Mouse (Mus musculus) embryo, embryonic 11 days (tissue): ENCODE measurements around the gene Hist1h3f.
A peak's percentile ranks its signal among the peaks of the same experiment; 100 is the strongest.
"Not testable (repeated sequence)": the region's sequence is repeated elsewhere in the genome, so short reads cannot be mapped to it uniquely, and the experiment has no call there.

Experiments used
- DNase-seq: peaks from one replicate; pipeline ENCODE4 v3.0.0-alpha.2; 2015

The Hist1h3f gene

GRCm38 (mm10) chr13:23585442-23586098, 41.7 kb downstream of the Hist1h3f start:
- peak; percentile 92 for DNase-seq

GRCm38 (mm10) chr13:23586099-23586939, 42.5 kb downstream of the Hist1h3f start:
- DNase-seq, result peak; percentile 60

GRCm38 (mm10) chr13:23586940-23587225, 43.0 kb downstream of the Hist1h3f start:
- peak; percentile 47 for DNase-seq

DNA sequence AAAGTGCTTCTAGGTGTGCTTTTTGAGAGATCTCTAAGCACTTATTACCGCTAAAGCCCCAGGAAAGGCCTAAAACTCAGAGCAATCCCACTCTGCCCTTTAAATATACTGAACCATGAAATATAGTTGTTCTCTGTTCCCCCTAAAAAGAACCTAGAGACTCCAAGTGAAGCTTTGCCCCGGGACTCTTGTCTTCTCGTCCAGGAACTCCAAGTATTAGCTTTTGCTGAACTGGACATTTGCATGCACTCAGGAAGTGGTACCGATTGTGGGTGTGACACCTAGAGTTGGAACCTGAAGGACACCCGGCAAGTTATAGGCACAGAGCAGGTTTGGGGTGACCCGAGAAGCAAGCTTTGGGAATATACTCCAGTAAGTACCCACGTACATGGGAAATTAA, 47.4 kb downstream of the Hist1h3f start:
- no peak for DNase-seq

DNA sequence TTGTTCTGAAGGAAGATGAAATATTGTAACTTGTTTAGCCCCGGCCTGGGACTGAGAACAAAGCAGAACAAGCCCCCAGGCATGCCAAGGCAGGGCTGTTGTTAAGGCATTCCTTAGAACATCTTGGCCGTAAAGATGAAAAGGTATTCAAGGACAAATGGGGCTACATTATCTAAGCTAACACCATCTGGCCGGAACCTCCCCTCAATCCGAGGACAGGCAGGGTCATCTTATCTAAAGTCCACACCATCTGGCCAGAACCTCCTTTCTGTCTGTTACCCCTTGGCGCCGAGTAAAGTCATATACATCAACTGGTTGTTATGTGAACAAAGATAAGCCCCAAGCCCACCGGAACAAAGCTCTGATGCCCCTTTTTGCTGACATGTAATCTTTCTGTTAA, 48.0 kb downstream of the Hist1h3f start:
- not testable (repeated sequence) for DNase-seq

DNA sequence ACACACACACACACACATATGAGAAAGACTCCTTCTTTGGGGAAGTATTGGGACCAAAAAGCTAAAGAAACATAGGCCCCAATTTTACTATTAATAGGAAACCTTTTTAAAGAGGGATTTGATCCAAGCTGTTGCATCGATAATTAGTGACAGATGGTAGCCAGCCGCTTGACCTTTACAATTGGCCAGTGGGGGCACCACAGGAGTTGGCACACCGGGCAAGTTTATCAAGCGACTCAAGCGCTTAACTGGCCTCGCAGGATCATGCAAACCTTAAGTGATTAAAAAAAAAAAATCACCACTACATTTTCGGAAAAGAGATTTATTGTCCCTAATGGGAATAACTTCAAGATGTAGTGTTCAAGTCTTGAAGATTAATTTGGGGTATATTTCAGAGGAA, 48.8 kb downstream of the Hist1h3f start:
- no peak for DNase-seq

DNA sequence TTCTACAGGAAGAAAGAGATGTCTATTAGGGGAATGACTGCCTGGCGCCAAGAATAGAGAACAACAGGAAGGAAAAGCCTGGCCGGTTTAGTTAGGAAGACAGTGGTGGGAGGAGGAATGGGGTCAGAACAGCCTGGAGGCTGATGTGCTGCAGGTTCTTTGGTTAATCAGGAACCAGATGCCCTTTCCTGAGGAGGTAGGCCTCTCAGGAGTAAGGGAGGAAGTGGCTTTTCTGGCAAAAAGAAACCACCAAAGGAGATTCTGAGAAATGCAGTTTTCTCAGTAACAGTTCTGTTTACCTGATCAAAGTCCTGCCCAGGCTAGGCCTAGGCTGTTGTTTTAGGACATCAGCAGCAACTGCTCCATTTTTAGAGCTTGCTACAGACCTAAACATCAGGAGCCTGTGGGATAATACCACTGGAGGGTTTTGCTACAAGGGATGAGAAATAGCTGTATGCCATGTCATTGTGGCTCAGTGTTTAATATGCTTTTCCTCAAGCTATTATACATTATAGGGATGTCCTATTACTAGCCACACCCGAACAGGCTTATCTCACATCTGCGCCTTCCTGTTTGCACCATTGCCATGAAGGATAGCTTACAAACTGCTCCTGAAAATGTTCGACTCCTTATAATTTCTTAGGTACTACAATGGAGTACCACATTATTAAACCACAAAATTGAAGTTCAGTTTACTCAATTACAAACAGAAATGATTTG, 49.4 kb downstream of the Hist1h3f start:
- DNase-seq, result no peak
